Mouse (Mus musculus) heart, embryonic 11.5 days (tissue): ENCODE data around the gene Npr2. TPM values are rescaled to one million over a fixed set of nuclear protein-coding genes. Genes with fewer than 3 reads are reported as not detected.

Source experiments
- ATAC-seq: fragments of 200-750 bp; cut with Nextera tagmentation; replicated peaks from 2 replicates; pipeline ENCODE4 v1.8.0; 2017; ENCODE audit warnings: moderate library complexity; ENCODE audit not compliant: insufficient number of reproducible peaks, low FRiP score, low TSS enrichment
- H3K27ac ChIP-seq: fragments of 300-500 bp; sonication (generic); 2 replicates; pipeline ENCODE4 v1.5.1; 2014; ENCODE audit warnings: mild to moderate bottlenecking, low read depth, low read length
- H3K27me3 ChIP-seq: fragments of 300-500 bp; sonication (generic); 2 replicates; pipeline ENCODE4 v1.6.1; 2014; ENCODE audit warnings: mild to moderate bottlenecking, low read length, mixed read lengths; ENCODE audit not compliant: control insufficient read depth, insufficient read depth
- H3K36me3 ChIP-seq: fragments of 300-500 bp; sonication (generic); 2 replicates; pipeline ENCODE4 v1.6.1; 2014; ENCODE audit warnings: mild to moderate bottlenecking, low read length, moderate library complexity, mixed read lengths; ENCODE audit not compliant: control insufficient read depth, insufficient read depth
- H3K4me1 ChIP-seq: fragments of 300-500 bp; sonication (generic); 2 replicates; pipeline ENCODE4 v1.6.1; 2014; ENCODE audit warnings: low read length; ENCODE audit not compliant: control insufficient read depth, insufficient read depth
- H3K4me2 ChIP-seq: fragments of 300-500 bp; sonication (generic); 2 replicates; pipeline ENCODE4 v1.6.1; 2014; ENCODE audit warnings: mild to moderate bottlenecking, moderate library complexity
- H3K4me3 ChIP-seq: fragments of 300-500 bp; sonication (generic); 2 replicates; pipeline ENCODE4 v1.5.1; 2014; ENCODE audit warnings: low read depth, low read length
- H3K9ac ChIP-seq: fragments of 300-500 bp; sonication (generic); 2 replicates; pipeline ENCODE4 v1.6.1; 2014; ENCODE audit warnings: mild to moderate bottlenecking, low read depth, low read length, moderate library complexity
- H3K9me3 ChIP-seq: fragments of 300-500 bp; sonication (generic); replicated peaks from 2 replicates; pipeline ENCODE4 v1.6.1; 2016; ENCODE audit warnings: low read length; ENCODE audit not compliant: control insufficient read depth
- WGBS: fragments of 180-500 bp; shearing (Covaris S2); extraction: QIAGEN DNeasy Blood & Tissue Kit; methylation state at CpG from one replicate; pipeline ENCODE4 v1.1.7; 2014; ENCODE audit not compliant: insufficient replicate concordance; 5-methylcytosine and 5-hydroxymethylcytosine counted together
- polyA plus RNA-seq: library from polyadenylated mRNA; unstranded; fragments of >200 nt; fragmentation: Nextera tagmentation; extraction: Ambion mirVana; gene quantifications from 2 replicates; pipeline ENCODE4 v1.2.1, GENCODE M21; 2014

Npr2 gene
- polyA plus RNA-seq, 1 experiment from 2014 or later, result 7.2 TPM

- Histone ChIP-seq H3K4me1 (peaks cover 14% of the 10 kb centered on the region), H3K9me3 (no peaks in the 10 kb centered on the region), H3K9ac (no peak overlapping the region), H3K27me3 (peaks cover 13% of the 10 kb centered on the region), H3K36me3 (no peaks in the 10 kb centered on the region), H3K27ac (no peak overlapping the region), H3K4me3 (no peak overlapping the region), H3K4me2 (no peak overlapping the region)
- 84% methylated on average over 2 of the region's 2 CpGs for whole genome bisulfite sequencing
- ATAC-seq, result no peak
These were observed 2.0 kb downstream of the Npr2 start for GRCm38 (mm10) chr4:43633736-43634135.

GRCm38 (mm10) chr4:43634621-43635374 lies 3.1 kb downstream of the Npr2 start:
- no peak for ATAC-seq
- Histone ChIP-seq H3K4me2 (no peak overlapping the region), H3K36me3 (no peaks in the 10 kb centered on the region), H3K27me3 (peaks cover 13% of the 10 kb centered on the region), H3K4me1 (peaks cover 14% of the 10 kb centered on the region), H3K9ac (no peak overlapping the region), H3K27ac (no peak overlapping the region), H3K4me3 (no peak overlapping the region), H3K9me3 (no peaks in the 10 kb centered on the region)
- 75% methylated on average over 7 of the region's 7 CpGs for WGBS

- Histone ChIP-seq H3K27me3 (peaks cover 13% of the 10 kb centered on the region), H3K36me3 (no peaks in the 10 kb centered on the region), H3K9me3 (no peaks in the 10 kb centered on the region), H3K27ac (no peak overlapping the region), H3K4me3 (no peak overlapping the region), H3K4me2 (no peak overlapping the region), H3K4me1 (peaks cover 11% of the 10 kb centered on the region), H3K9ac (no peak overlapping the region)
- 79% methylated on average over 6 of the region's 6 CpGs for WGBS
- ATAC-seq, result no peak
These were observed 5.0 kb downstream of the Npr2 start for GRCm38 (mm10) chr4:43636751-43637150.

- H3K4me3 ChIP-seq, result no peak overlapping the region
- H3K36me3 ChIP-seq, result no peaks in the 10 kb centered on the region
- H3K4me1 ChIP-seq, result no peaks in the 10 kb centered on the region
- H3K4me2 ChIP-seq, result no peak overlapping the region
- H3K27ac ChIP-seq, result no peak overlapping the region
- no peak for ATAC-seq
- H3K9ac ChIP-seq, result no peak overlapping the region
- H3K27me3 ChIP-seq, result no peaks in the 10 kb centered on the region
- H3K9me3 ChIP-seq, result no peaks in the 10 kb centered on the region
- 64% methylated on average over 9 of the region's 9 CpGs for WGBS
These were observed 8.3 kb downstream of the Npr2 start for GRCm38 (mm10) chr4:43640076-43640475.

GRCm38 (mm10) chr4:43640491-43640890 lies 8.8 kb downstream of the Npr2 start:
- no peak overlapping the region for H3K4me2 ChIP-seq
- no peak for ATAC-seq
- no peaks in the 10 kb centered on the region for H3K4me1 ChIP-seq
- no peaks in the 10 kb centered on the region for H3K36me3 ChIP-seq
- no peak overlapping the region for H3K27ac ChIP-seq
- WGBS, result 63% methylated on average over 6 of the region's 6 CpGs
- no peak overlapping the region for H3K4me3 ChIP-seq
- no peaks in the 10 kb centered on the region for H3K9me3 ChIP-seq
- H3K9ac ChIP-seq, result no peak overlapping the region
- H3K27me3 ChIP-seq, result no peaks in the 10 kb centered on the region

- no peak overlapping the region for H3K9ac ChIP-seq
- H3K36me3 ChIP-seq, result peaks cover 7% of the 10 kb centered on the region
- H3K27me3 ChIP-seq, result no peaks in the 10 kb centered on the region; the same call in 1 of the 2 replicates
- peaks cover 5% of the 10 kb centered on the region; the same call in 1 of the 2 replicates for H3K9me3 ChIP-seq
- H3K4me1 ChIP-seq, result no peaks in the 10 kb centered on the region
- 81% methylated on average over 3 of the region's 3 CpGs for WGBS
- H3K4me3 ChIP-seq, result no peak overlapping the region
- no peak for ATAC-seq
- H3K27ac ChIP-seq, result no peak overlapping the region
- no peak overlapping the region for H3K4me2 ChIP-seq
These were observed 18.0 kb downstream of the Npr2 start for GRCm38 (mm10) chr4:43649783-43650182.

- ATAC-seq, result no peak
- H3K36me3 ChIP-seq, result peaks cover 4% of the 10 kb centered on the region; the same call in 1 of the 2 replicates
- no peak overlapping the region for H3K9ac ChIP-seq
- H3K4me2 ChIP-seq, result peak overlapping the region; percentile 66
- H3K9me3 ChIP-seq, result peaks cover 5% of the 10 kb centered on the region; the same call in 1 of the 2 replicates
- 82% methylated on average over 4 of the region's 4 CpGs for WGBS
- peaks cover 3% of the 10 kb centered on the region; the same call in 1 of the 2 replicates for H3K4me1 ChIP-seq
- H3K27me3 ChIP-seq, result no peaks in the 10 kb centered on the region; the same call in 1 of the 2 replicates
- no peak overlapping the region for H3K27ac ChIP-seq
- peak overlapping the region; percentile 33; the same call in 1 of the 2 replicates for H3K4me3 ChIP-seq
These were observed 21.0 kb downstream of the Npr2 start for GRCm38 (mm10) chr4:43652726-43653125.

- no peak within 1 kb of the TSS for H3K9ac ChIP-seq
- no peak for ATAC-seq
- H3K27me3 ChIP-seq, result no peaks in the 10 kb centered on the region; the same call in 1 of the 2 replicates
- H3K4me3 ChIP-seq, result peak within 1 kb of the TSS; percentile 33
- peaks cover 5% of the 10 kb centered on the region; the same call in 1 of the 2 replicates for H3K9me3 ChIP-seq
- H3K27ac ChIP-seq, result no peak within 1 kb of the TSS
- peaks cover 3% of the 10 kb centered on the region; the same call in 1 of the 2 replicates for H3K4me1 ChIP-seq
- peak within 1 kb of the TSS; percentile 66 for H3K4me2 ChIP-seq
- WGBS, result 15% methylated on average over 24 of the region's 24 CpGs
- H3K36me3 ChIP-seq, result peaks cover 4% of the 10 kb centered on the region; the same call in 1 of the 2 replicates
These were observed 21.7 kb downstream of the Npr2 start, which contains the start of gene Spag8 for GRCm38 (mm10) chr4:43653161-43654015. Gene Spag8 (minus strand): TSS chr4:43653594.
